20 mouse cellular contexts compared by ENCODE assay signal in genomic region chr4:151603586-151603985, GRCm38 (mm10).
"Had no signal": no experiment of that assay in that cellular context is flagged by ENCODE, and none has a peak within 500 bp of the region (broad histone marks: within the 10 kb centered on the region; RNA-seq: fewer than 3 reads in every experiment).

No protein-coding gene starts in this region.

- H3K36me3 ChIP-seq: kidney, embryonic 15.5 days; liver, embryonic 13.5 days; midbrain, embryonic 12.5 days; neural tube, embryonic 12.5 days had no signal

- H3K27me3 ChIP-seq: liver, embryonic 13.5 days; neural tube, embryonic 12.5 days had no signal

- H3K4me3 ChIP-seq: kidney, embryonic 15.5 days; left cerebral cortex, adult 2 months; liver, embryonic 13.5 days; midbrain, embryonic 12.5 days; neural tube, embryonic 12.5 days had no signal

- H3K4me2 ChIP-seq: kidney, embryonic 15.5 days; liver, embryonic 13.5 days; midbrain, embryonic 12.5 days; neural tube, embryonic 12.5 days had no signal

- H3K4me1 ChIP-seq: kidney, embryonic 15.5 days; liver, embryonic 13.5 days; midbrain, embryonic 12.5 days; neural tube, embryonic 12.5 days had no signal

- DNase-seq: kidney, adult 11 months; kidney, adult 8-10 months; kidney, postnatal 10 days; kidney, postnatal 36 days; layer of hippocampus, postnatal 36 days; liver, embryonic 13.5 days; lung, adult 2 months; lung, postnatal 14 days; lung, postnatal 4 days; right cerebral cortex, adult 18-20 months; right cerebral cortex, postnatal 14 days; right cerebral cortex, postnatal 4 days; thymus, adult 2 months; thymus, postnatal 14 days; thymus, postnatal 4 days had no signal

- H3K27ac ChIP-seq: kidney, embryonic 15.5 days; left cerebral cortex, adult 2 months; liver, embryonic 13.5 days; midbrain, embryonic 12.5 days; neural tube, embryonic 12.5 days; stomach, postnatal 0 days had no signal

- H3K9ac ChIP-seq: kidney, embryonic 15.5 days; liver, embryonic 13.5 days; midbrain, embryonic 12.5 days; neural tube, embryonic 12.5 days had no signal

- H3K9me3 ChIP-seq: kidney, embryonic 15.5 days; liver, embryonic 13.5 days; midbrain, embryonic 12.5 days; neural tube, embryonic 12.5 days had no signal
